Mouse (Mus musculus) liver, adult 2 months (tissue): Measurements from ENCODE around the gene Hmgb3.

ENCODE experiments used
- CTCF ChIP-seq: fragments of 200-500 bp; IDR thresholded peaks from 2 replicates; pipeline ENCODE4 v1.5.1; 2011; ENCODE audit warnings: low read depth, low read length, control low read depth
- POLR2A ChIP-seq: fragments of 200-500 bp; IDR thresholded peaks from 2 replicates; pipeline ENCODE4 v1.6.1; 2011; ENCODE audit warnings: low read length, control low read depth; ENCODE audit not compliant: insufficient read depth; ENCODE audit errors: extremely low read depth

DNA sequence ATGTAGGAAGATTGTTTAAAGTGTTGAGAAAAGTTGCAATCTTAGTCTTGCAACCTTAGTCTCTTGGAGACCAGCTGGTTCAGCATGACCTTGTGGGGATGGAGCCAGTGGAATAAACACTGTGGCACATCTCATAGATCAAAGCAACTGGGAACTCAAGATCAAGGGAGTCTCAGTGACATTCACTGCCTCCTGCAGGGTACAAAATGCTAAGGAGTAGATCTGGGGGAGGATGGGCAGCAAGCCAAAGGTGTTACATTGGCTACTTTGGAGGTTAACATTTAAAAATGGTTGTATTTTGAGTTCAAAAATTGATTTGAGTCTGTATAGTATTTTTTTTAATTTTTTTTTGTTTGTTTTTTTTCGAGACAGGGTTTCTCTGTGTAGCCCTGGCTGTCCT is 33.5 kb downstream of the Hmgb3 start:
- TF ChIP-seq CTCF (no peak), POLR2A (no peak)
